Mouse (Mus musculus) stomach, embryonic 16.5 days (tissue): ENCODE data around the gene Dlg4. TPM values are rescaled to one million over a fixed set of nuclear protein-coding genes. Genes with fewer than 3 reads are reported as not detected.
"Not testable (repeated sequence)": the region's sequence is repeated elsewhere in the genome, so short reads cannot be mapped to it uniquely, and the experiment has no call there.

ENCODE experiments used
- ATAC-seq: fragments of 200-750 bp; cut with Nextera tagmentation; 2 replicates; pipeline ENCODE4 v1.8.0; 2017; ENCODE audit warnings: moderate number of reproducible peaks, moderate TSS enrichment; ENCODE audit not compliant: insufficient read depth, low FRiP score
- H3K27ac ChIP-seq: fragments of 300-500 bp; sonication (generic); 2 replicates; pipeline ENCODE4 v1.5.1; 2014; ENCODE audit warnings: low read length
- H3K27me3 ChIP-seq: fragments of 300-500 bp; sonication (generic); 2 replicates; pipeline ENCODE4 v1.6.1; 2014; ENCODE audit warnings: low read length, control low read depth, mixed read lengths; ENCODE audit not compliant: control insufficient read depth, insufficient read depth
- H3K36me3 ChIP-seq: fragments of 300-500 bp; sonication (generic); 2 replicates; pipeline ENCODE4 v1.6.1; 2014; ENCODE audit warnings: low read length; ENCODE audit not compliant: control insufficient read depth, insufficient read depth
- H3K4me1 ChIP-seq: fragments of 300-500 bp; sonication (generic); 2 replicates; pipeline ENCODE4 v1.6.1; 2014; ENCODE audit warnings: low read length, control low read depth, mixed read lengths; ENCODE audit not compliant: control insufficient read depth, insufficient read depth
- H3K4me2 ChIP-seq: fragments of 300-500 bp; sonication (generic); 2 replicates; pipeline ENCODE4 v1.6.1; 2014; ENCODE audit warnings: low read depth, low read length, mixed read lengths
- H3K4me3 ChIP-seq: fragments of 300-500 bp; sonication (generic); replicated peaks from 2 replicates; pipeline ENCODE4 v1.5.1; 2014; ENCODE audit warnings: mild to moderate bottlenecking, low read length
- H3K9ac ChIP-seq: fragments of 300-500 bp; sonication (generic); 2 replicates; pipeline ENCODE4 v1.6.1; 2014; ENCODE audit warnings: low read length
- H3K9me3 ChIP-seq: fragments of 300-500 bp; sonication (generic); replicated peaks from 2 replicates; pipeline ENCODE4 v1.6.1; 2016; ENCODE audit warnings: low read length, control low read depth; ENCODE audit not compliant: control insufficient read depth
- WGBS: fragments of 180-500 bp; shearing (Covaris S2); extraction: QIAGEN DNeasy Blood & Tissue Kit; methylation state at CpG from one replicate; pipeline ENCODE4 v1.1.7; 2014; 5-methylcytosine and 5-hydroxymethylcytosine counted together
- polyA plus RNA-seq: library from polyadenylated mRNA; unstranded; fragments of >200 nt; fragmentation: Nextera tagmentation; extraction: Ambion mirVana; gene quantifications from 2 replicates; pipeline ENCODE4 v1.2.1, GENCODE M21; 2015

The Dlg4 gene
- polyA plus RNA-seq, 1 experiment from 2014 or later: 9.0 TPM

DNA sequence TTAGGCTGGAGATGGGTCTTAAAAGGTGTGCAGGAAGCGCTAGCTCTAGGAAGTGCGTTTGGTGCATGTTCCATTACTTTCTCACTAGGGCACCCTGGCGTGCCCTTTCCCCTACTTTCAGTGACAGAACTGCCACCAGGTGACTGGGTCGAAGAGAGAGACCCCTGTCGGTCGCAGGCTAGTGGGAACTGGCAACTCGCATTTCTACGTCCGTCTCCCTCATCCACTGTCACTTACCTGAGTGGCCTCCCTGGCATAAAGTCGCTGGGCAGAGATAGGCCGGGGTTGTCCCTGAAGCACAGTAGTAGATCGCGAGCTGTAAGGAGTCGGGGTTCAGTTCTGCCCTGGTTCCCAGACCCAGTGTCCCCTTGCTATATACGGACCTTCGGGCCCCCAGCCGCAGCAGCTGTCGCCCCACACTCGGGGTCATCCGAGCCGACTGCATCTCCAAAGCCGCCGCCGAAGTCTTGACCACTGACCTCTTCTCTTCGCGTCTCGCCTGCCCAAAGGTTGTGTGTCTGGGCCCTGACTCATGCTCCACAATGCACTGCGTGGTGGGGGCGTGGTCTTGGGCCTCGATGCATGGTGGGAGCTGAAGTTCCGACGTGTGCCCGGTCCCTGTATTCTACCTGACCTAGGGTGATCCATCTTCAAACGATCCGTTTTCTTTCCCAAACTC is 1.7 kb upstream of the Dlg4 start, which contains the start of gene Acadvl:
Acadvl (minus strand) TSS at position 532 of the 679 bp plus-strand sequence.
- H3K9ac ChIP-seq: peak within 1 kb of the TSS; percentile 79
- WGBS: under 1% methylated on average over 35 of the region's 35 CpGs
- ATAC-seq: peak; percentile 89
- H3K4me1 ChIP-seq: peaks cover 29% of the 10 kb centered on the region
- H3K9me3 ChIP-seq: no peaks in the 10 kb centered on the region
- peak within 1 kb of the TSS; percentile 58 for H3K4me3 ChIP-seq
- peak within 1 kb of the TSS; percentile 25 for H3K27ac ChIP-seq
- H3K4me2 ChIP-seq: peak within 1 kb of the TSS; percentile 64
- peaks cover 17% of the 10 kb centered on the region for H3K36me3 ChIP-seq
- no peaks in the 10 kb centered on the region for H3K27me3 ChIP-seq

DNA sequence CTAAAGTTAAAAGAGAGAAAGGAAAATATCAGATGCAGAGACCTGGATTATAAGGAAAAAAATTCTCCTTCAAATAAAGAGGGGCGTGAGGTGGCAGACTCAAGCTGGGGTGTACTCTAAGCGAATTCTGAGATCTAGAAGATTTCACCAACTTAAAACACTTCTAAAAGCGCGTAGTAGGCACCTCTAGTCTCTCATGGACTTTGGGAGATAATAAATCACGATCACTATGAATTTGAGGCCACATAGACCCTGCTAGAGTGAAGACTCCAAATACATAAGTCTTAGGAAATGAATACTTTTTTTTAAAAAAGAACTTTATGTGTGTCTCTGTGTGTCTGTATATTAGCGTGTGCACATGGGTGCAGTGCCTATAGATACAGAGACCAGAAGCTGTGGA is 1.1 kb upstream of the Dlg4 start:
- Histone ChIP-seq H3K9me3 (no peaks in the 10 kb centered on the region), H3K9ac (no peak overlapping the region; the same call in 1 of the 2 replicates), H3K4me3 (peak overlapping the region; percentile 58; the same call in 1 of the 2 replicates), H3K4me2 (peak overlapping the region; percentile 64), H3K36me3 (peaks cover 17% of the 10 kb centered on the region), H3K4me1 (peaks cover 35% of the 10 kb centered on the region), H3K27me3 (no peaks in the 10 kb centered on the region), H3K27ac (no peak overlapping the region)
- 61% methylated on average over 6 of the region's 6 CpGs for WGBS
- ATAC-seq: no peak

DNA sequence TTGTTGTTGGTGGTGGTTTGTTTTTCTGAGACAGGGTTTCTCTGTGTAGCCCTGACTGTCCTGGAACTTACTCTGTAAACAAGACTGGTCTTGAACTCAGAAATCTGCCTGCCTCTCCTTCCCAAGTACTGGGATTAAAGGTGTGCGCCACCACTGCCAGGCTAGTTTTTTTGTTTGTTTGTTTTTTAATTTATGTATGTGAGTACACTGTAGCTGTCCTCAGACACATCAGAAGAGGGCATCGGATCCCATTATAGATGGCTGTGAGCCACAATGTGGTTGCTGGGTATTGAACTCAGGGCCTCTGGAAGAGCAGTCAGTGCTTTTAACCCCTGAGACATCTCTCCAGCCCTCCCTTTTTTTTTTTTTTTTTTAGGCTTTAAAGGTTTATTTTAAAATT is 565 bp upstream of the Dlg4 start:
- Histone ChIP-seq H3K4me1 (peaks cover 38% of the 10 kb centered on the region), H3K36me3 (peaks cover 12% of the 10 kb centered on the region)
- WGBS: 79% methylated on average over 2 of the region's 2 CpGs
- H3K4me3 ChIP-seq, ATAC-seq, H3K4me2 ChIP-seq, H3K9ac ChIP-seq, H3K27me3 ChIP-seq, H3K27ac ChIP-seq, H3K9me3 ChIP-seq: not testable (repeated sequence)

DNA sequence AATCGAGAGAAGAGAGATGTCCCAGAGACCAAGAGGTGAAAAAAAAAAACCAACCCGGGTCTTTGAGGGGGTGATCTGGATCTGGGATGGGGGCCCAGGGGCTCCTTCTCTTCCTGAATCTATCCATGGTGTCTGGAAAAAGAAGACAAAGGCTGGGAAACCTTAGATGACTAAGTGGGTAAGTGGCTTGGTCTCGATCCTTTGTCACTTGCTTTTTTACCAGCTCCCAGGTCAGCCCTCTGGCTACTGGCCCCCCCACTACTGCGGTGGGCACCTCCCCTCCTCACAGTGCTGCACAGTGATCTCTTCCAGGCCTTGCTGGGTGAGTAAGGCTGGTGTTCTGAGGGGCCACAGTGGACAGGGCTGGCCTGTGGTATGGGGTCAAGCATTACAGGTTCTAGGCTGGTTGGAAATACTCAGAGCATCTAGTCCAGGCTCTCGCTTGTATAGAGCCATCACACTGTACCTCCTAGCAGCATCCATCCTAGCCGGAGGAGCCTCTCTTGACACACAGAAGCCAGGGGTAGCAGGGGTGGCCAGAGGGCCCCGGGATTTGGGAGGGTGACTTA is 541 bp downstream of the Dlg4 start:
- no peak overlapping the region for H3K27ac ChIP-seq
- 44% methylated on average over 7 of the region's 7 CpGs for WGBS
- no peaks in the 10 kb centered on the region for H3K27me3 ChIP-seq
- no peak overlapping the region for H3K4me2 ChIP-seq
- no peaks in the 10 kb centered on the region for H3K9me3 ChIP-seq
- H3K4me3 ChIP-seq: no peak overlapping the region
- peaks cover 38% of the 10 kb centered on the region for H3K4me1 ChIP-seq
- peak overlapping the region; percentile 92; the same call in 1 of the 2 replicates for H3K9ac ChIP-seq
- no peak for ATAC-seq
- peaks cover 6% of the 10 kb centered on the region for H3K36me3 ChIP-seq

DNA sequence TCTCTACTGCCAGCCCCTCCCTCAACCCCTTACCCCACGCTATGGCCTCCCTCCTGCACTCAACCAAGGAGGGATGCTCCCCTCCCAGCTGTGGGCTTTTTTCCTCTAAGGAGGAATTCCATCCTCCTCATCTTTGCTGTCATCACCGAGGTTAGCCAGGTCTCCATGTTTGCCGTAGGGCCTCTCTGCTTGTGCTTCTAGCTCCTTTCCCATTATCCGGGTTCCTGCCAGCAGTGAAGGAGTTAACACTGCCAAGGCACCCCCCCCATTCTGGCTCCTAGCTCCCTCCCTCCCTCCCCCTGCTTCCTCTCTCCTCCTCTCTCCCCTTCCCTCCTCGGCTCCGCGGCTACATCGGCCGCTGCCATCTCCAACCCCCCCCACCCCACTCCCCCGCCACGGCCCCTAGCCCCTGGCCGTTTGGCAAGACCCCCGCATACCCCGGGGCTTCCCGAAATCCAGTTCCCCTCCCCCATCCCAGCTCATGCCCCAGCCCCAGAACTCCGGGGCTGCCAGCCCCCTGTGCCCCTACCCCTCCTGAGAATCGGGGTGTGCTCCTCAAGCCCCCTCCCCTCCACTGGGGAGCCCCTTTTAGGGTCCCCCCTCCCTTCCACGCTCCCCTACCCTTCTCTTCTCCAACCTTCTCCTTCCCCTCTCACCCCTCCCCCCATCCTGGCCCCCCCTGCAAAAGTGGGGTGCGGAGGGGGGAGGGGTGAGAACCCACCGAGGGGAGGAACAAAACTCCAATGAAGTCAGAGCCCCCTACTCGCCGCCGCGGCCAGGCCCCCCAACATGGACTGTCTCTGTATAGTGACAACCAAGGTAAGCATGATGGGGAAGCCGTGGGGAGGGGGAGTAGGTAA is 1.6 kb downstream of the Dlg4 start:
- peak overlapping the region; percentile 91 for H3K4me2 ChIP-seq
- H3K9me3 ChIP-seq: no peaks in the 10 kb centered on the region
- H3K9ac ChIP-seq: peak overlapping the region; percentile 92
- WGBS: 2% methylated on average over 25 of the region's 25 CpGs
- H3K27ac ChIP-seq: peak overlapping the region; percentile 83
- H3K4me1 ChIP-seq: peaks cover 40% of the 10 kb centered on the region
- H3K27me3 ChIP-seq: no peaks in the 10 kb centered on the region
- H3K36me3 ChIP-seq: no peaks in the 10 kb centered on the region
- H3K4me3 ChIP-seq: peak overlapping the region; percentile 68
- ATAC-seq: no peak

DNA sequence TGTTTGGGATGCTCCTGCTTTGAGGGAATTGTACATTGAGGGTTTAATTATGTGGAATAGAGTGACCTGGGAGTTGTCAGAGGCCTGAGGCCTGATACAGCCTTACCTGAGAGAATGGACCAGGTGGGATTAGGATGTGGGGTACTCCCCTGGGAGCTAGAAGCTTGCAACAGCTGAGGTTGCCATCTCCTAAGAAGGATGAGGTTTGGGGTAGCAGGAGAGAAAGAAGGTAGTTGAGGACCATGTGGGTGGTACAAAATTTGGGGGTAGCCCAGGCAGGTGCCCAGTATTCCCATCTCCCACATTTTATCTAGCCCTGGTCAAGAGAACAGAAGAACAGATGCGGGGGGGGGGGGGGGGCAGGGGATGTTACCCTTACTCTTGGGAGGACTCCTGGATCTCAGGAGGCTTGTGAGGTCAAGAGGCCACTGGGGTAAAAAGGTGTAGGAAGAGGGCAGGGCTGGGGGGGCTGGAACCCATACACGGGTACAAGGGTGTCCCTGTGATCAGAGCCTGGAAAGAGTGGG is 2.8 kb downstream of the Dlg4 start:
- peak overlapping the region; percentile 92 for H3K9ac ChIP-seq
- WGBS: 33% methylated on average over 2 of the region's 2 CpGs

DNA sequence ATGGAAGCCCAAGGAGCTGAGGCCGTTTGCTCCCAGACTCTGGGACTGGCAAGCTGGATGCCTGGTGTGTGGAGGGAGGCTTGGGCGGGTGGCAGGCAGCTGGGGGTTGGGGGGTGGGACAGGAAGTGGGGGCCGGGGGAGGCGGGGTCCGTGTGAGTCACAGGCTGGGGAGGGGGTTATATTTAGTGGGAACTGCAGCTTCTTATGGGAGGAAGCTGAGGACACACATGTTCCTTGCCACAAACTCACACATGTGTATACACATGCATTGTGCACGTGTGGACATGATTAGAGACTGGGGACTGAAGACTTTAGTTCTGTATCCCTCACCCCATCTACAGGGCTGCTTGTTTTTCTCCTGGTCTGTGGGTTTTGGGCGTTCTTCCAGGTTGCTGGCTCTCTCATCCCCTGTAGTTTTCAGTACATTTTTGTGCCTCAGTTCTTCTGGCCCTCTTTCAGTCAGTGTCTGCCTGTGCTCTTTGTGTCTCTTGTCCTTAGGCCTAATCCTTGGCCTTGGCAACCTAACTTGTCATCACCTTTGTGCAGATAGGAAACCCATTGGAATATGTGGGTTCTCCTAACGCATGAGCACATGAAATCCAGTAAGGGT is 3.4 kb downstream of the Dlg4 start:
- H3K9me3 ChIP-seq: no peaks in the 10 kb centered on the region
- peak overlapping the region; percentile 46 for H3K9ac ChIP-seq
- WGBS: 18% methylated on average over 7 of the region's 8 CpGs
- H3K27me3 ChIP-seq: no peaks in the 10 kb centered on the region
- no peaks in the 10 kb centered on the region for H3K36me3 ChIP-seq
- H3K27ac ChIP-seq: peak overlapping the region; percentile 72
- H3K4me1 ChIP-seq: peaks cover 38% of the 10 kb centered on the region
- no peak for ATAC-seq
- H3K4me3 ChIP-seq: peak overlapping the region; percentile 68
- H3K4me2 ChIP-seq: peak overlapping the region; percentile 91

More for the DNA sequence above, 2.8 kb downstream of the Dlg4 start:
- no peak for ATAC-seq
- Histone ChIP-seq H3K9me3 (no peaks in the 10 kb centered on the region), H3K4me3 (peak overlapping the region; percentile 68), H3K27me3 (no peaks in the 10 kb centered on the region), H3K36me3 (no peaks in the 10 kb centered on the region), H3K4me1 (peaks cover 40% of the 10 kb centered on the region), H3K27ac (peak overlapping the region; percentile 72), H3K4me2 (peak overlapping the region; percentile 91)

DNA sequence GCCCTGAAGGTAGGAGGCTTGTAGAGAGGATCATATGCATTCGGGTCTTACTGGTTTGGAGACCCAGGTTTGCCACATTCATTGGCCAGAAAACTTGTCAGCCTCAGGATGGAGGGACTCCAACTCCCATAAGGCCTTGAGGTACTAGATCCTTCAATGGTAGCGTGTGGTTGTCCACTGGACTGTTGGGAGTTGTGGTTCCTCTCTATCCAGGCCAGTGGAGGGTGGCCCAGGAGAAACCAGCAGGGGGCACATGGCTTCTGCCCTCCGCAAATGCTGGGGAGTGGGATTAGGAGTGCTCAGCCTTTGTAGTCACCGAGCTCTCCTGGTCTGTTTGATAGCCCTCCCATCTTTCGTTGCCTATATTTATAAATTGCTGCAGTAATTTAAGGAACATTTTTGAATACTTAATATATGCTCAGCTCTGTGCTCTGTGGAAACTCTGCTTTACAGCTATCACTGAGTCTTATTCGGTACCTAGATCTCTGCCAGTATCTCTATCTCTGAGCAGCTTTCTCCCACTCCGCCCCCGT is 4.1 kb downstream of the Dlg4 start:
- Histone ChIP-seq H3K36me3 (no peaks in the 10 kb centered on the region), H3K4me1 (peaks cover 42% of the 10 kb centered on the region), H3K4me2 (peak overlapping the region; percentile 91), H3K9me3 (no peaks in the 10 kb centered on the region), H3K4me3 (peak overlapping the region; percentile 68), H3K9ac (peak overlapping the region; percentile 62), H3K27me3 (no peaks in the 10 kb centered on the region), H3K27ac (peak overlapping the region; percentile 72)
- WGBS: under 1% methylated on average over 8 of the region's 8 CpGs
- peak; percentile 84 for ATAC-seq
